Mouse (Mus musculus): ENCODE results near the gene Lrp4. TPM values are rescaled to one million over a fixed set of nuclear protein-coding genes. Genes with fewer than 3 reads are reported as not detected.
A peak's percentile ranks its signal among the peaks of the same experiment; 100 is the strongest.

Gene Lrp4
- polyA plus RNA-seq, 1 experiment from 2014 or later: 1.7 TPM

GRCm38 (mm10) chr2:91467613-91468012 is 10.3 kb downstream of the Lrp4 start:
- Histone ChIP-seq H3K4me1 (ENCODE audit: control insufficient read depth, low read depth, low read length) (no peaks in the 10 kb centered on the region), H3K27me3 (ENCODE audit: control insufficient read depth, insufficient read depth, low read depth, low read length) (no peaks in the 10 kb centered on the region), H3K36me3 (ENCODE audit: control insufficient read depth, insufficient read depth) (no peaks in the 10 kb centered on the region), H3K9me3 (replicated peaks; ENCODE audit: control insufficient read depth, low read length) (no peaks in the 10 kb centered on the region), H3K4me3 (ENCODE audit: low read depth, low read length) (no peak overlapping the region), H3K4me2 (ENCODE audit: low read depth, low read length) (no peak overlapping the region), H3K27ac (ENCODE audit: low read length) (no peak overlapping the region), H3K9ac (ENCODE audit: low read depth, low read length) (no peak overlapping the region)
- 66% methylated on average over 8 of the region's 8 CpGs for WGBS (ENCODE audit: insufficient replicate concordance)
- ATAC-seq (ENCODE audit: low read depth): no peak

- Histone ChIP-seq H3K36me3 (ENCODE audit: control insufficient read depth, insufficient read depth) (no peaks in the 10 kb centered on the region; the same call in 1 of the 2 replicates), H3K4me3 (ENCODE audit: low read depth, low read length) (no peak overlapping the region), H3K4me2 (ENCODE audit: low read depth, low read length) (no peak overlapping the region), H3K27me3 (ENCODE audit: control insufficient read depth, insufficient read depth, low read depth, low read length) (no peaks in the 10 kb centered on the region), H3K27ac (ENCODE audit: low read length) (no peak overlapping the region), H3K9me3 (replicated peaks; ENCODE audit: control insufficient read depth, low read length) (no peaks in the 10 kb centered on the region), H3K4me1 (ENCODE audit: control insufficient read depth, low read depth, low read length) (no peaks in the 10 kb centered on the region), H3K9ac (ENCODE audit: low read depth, low read length) (no peak overlapping the region)
- WGBS (ENCODE audit: insufficient replicate concordance): 48% methylated on average over 7 of the region's 7 CpGs
- ATAC-seq (ENCODE audit: low read depth): no peak
Measured at GRCm38 (mm10) chr2:91470055-91470647, 12.8 kb downstream of the Lrp4 start.

GRCm38 (mm10) chr2:91474358-91474757 is 17.0 kb downstream of the Lrp4 start:
- Histone ChIP-seq H3K36me3 (ENCODE audit: control insufficient read depth, insufficient read depth) (no peaks in the 10 kb centered on the region; the same call in 1 of the 2 replicates), H3K4me2 (ENCODE audit: low read depth, low read length) (no peak overlapping the region), H3K9ac (ENCODE audit: low read depth, low read length) (no peak overlapping the region), H3K9me3 (replicated peaks; ENCODE audit: control insufficient read depth, low read length) (no peaks in the 10 kb centered on the region), H3K27ac (ENCODE audit: low read length) (no peak overlapping the region), H3K4me3 (ENCODE audit: low read depth, low read length) (no peak overlapping the region), H3K4me1 (ENCODE audit: control insufficient read depth, low read depth, low read length) (no peaks in the 10 kb centered on the region), H3K27me3 (ENCODE audit: control insufficient read depth, insufficient read depth, low read depth, low read length) (no peaks in the 10 kb centered on the region)
- ATAC-seq (ENCODE audit: low read depth): 0 out of 2 replicates have a peak, but pooled peaks have one; percentile 24
- 62% methylated on average over 12 of the region's 12 CpGs for WGBS (ENCODE audit: insufficient replicate concordance)

GRCm38 (mm10) chr2:91475791-91476190 is 18.5 kb downstream of the Lrp4 start:
- Histone ChIP-seq H3K4me3 (ENCODE audit: low read depth, low read length) (no peak overlapping the region), H3K9me3 (replicated peaks; ENCODE audit: control insufficient read depth, low read length) (no peaks in the 10 kb centered on the region), H3K4me2 (ENCODE audit: low read depth, low read length) (no peak overlapping the region), H3K9ac (ENCODE audit: low read depth, low read length) (no peak overlapping the region), H3K27me3 (ENCODE audit: control insufficient read depth, insufficient read depth, low read depth, low read length) (no peaks in the 10 kb centered on the region), H3K4me1 (ENCODE audit: control insufficient read depth, low read depth, low read length) (no peaks in the 10 kb centered on the region), H3K27ac (ENCODE audit: low read length) (no peak overlapping the region), H3K36me3 (ENCODE audit: control insufficient read depth, insufficient read depth) (no peaks in the 10 kb centered on the region; the same call in 1 of the 2 replicates)
- no peak for ATAC-seq (ENCODE audit: low read depth)
- WGBS (ENCODE audit: insufficient replicate concordance): 51% methylated on average over 7 of the region's 7 CpGs

GRCm38 (mm10) chr2:91476251-91476661 is 18.9 kb downstream of the Lrp4 start:
- Histone ChIP-seq H3K27me3 (ENCODE audit: control insufficient read depth, insufficient read depth, low read depth, low read length) (no peaks in the 10 kb centered on the region), H3K4me2 (ENCODE audit: low read depth, low read length) (no peak overlapping the region), H3K4me1 (ENCODE audit: control insufficient read depth, low read depth, low read length) (no peaks in the 10 kb centered on the region), H3K27ac (ENCODE audit: low read length) (no peak overlapping the region), H3K4me3 (ENCODE audit: low read depth, low read length) (0 out of 2 replicates have a peak overlapping the region, but pooled peaks have one; percentile 16), H3K9ac (ENCODE audit: low read depth, low read length) (no peak overlapping the region), H3K9me3 (replicated peaks; ENCODE audit: control insufficient read depth, low read length) (no peaks in the 10 kb centered on the region), H3K36me3 (ENCODE audit: control insufficient read depth, insufficient read depth) (no peaks in the 10 kb centered on the region; the same call in 1 of the 2 replicates)
- WGBS (ENCODE audit: insufficient replicate concordance): 16% methylated on average over 17 of the region's 17 CpGs
- no peak for ATAC-seq (ENCODE audit: low read depth)

- Histone ChIP-seq H3K9ac (ENCODE audit: low read depth, low read length) (no peak overlapping the region), H3K4me3 (ENCODE audit: low read depth, low read length) (no peak overlapping the region), H3K9me3 (replicated peaks; ENCODE audit: control insufficient read depth, low read length) (no peaks in the 10 kb centered on the region), H3K36me3 (ENCODE audit: control insufficient read depth, insufficient read depth) (no peaks in the 10 kb centered on the region; the same call in 1 of the 2 replicates), H3K27me3 (ENCODE audit: control insufficient read depth, insufficient read depth, low read depth, low read length) (no peaks in the 10 kb centered on the region), H3K27ac (ENCODE audit: low read length) (no peak overlapping the region), H3K4me1 (ENCODE audit: control insufficient read depth, low read depth, low read length) (no peaks in the 10 kb centered on the region), H3K4me2 (ENCODE audit: low read depth, low read length) (peak overlapping the region; percentile 20; the same call in 1 of the 2 replicates)
- WGBS (ENCODE audit: insufficient replicate concordance): 69% methylated on average over 7 of the region's 7 CpGs
- ATAC-seq (ENCODE audit: low read depth): no peak
Measured at GRCm38 (mm10) chr2:91476841-91477240, 19.5 kb downstream of the Lrp4 start.

GRCm38 (mm10) chr2:91480399-91480801 is 23.1 kb downstream of the Lrp4 start:
- Histone ChIP-seq H3K4me1 (ENCODE audit: control insufficient read depth, low read depth, low read length) (no peaks in the 10 kb centered on the region), H3K36me3 (ENCODE audit: control insufficient read depth, insufficient read depth) (no peaks in the 10 kb centered on the region), H3K27me3 (ENCODE audit: control insufficient read depth, insufficient read depth, low read depth, low read length) (no peaks in the 10 kb centered on the region), H3K4me2 (ENCODE audit: low read depth, low read length) (no peak overlapping the region), H3K4me3 (ENCODE audit: low read depth, low read length) (no peak overlapping the region), H3K27ac (ENCODE audit: low read length) (no peak overlapping the region), H3K9me3 (replicated peaks; ENCODE audit: control insufficient read depth, low read length) (no peaks in the 10 kb centered on the region), H3K9ac (ENCODE audit: low read depth, low read length) (no peak overlapping the region)
- 90% methylated on average over 9 of the region's 9 CpGs for whole genome bisulfite sequencing (ENCODE audit: insufficient replicate concordance)
- ATAC-seq (ENCODE audit: low read depth): no peak

- H3K4me2 ChIP-seq (ENCODE audit: low read depth, low read length): no peak overlapping the region
- ATAC-seq (ENCODE audit: low read depth): no peak
- no peaks in the 10 kb centered on the region for H3K4me1 ChIP-seq (ENCODE audit: control insufficient read depth, low read depth, low read length)
- no peaks in the 10 kb centered on the region for H3K36me3 ChIP-seq (ENCODE audit: control insufficient read depth, insufficient read depth)
- H3K27me3 ChIP-seq (ENCODE audit: control insufficient read depth, insufficient read depth, low read depth, low read length): no peaks in the 10 kb centered on the region
- no peak overlapping the region for H3K4me3 ChIP-seq (ENCODE audit: low read depth, low read length)
- H3K27ac ChIP-seq (ENCODE audit: low read length): no peak overlapping the region
- no peak overlapping the region for H3K9ac ChIP-seq (ENCODE audit: low read depth, low read length)
- WGBS (ENCODE audit: insufficient replicate concordance): 46% methylated on average over 6 of the region's 6 CpGs
- H3K9me3 ChIP-seq (replicated peaks; ENCODE audit: control insufficient read depth, low read length): no peaks in the 10 kb centered on the region
Measured at GRCm38 (mm10) chr2:91480805-91481514, 23.6 kb downstream of the Lrp4 start.

GRCm38 (mm10) chr2:91484698-91485097 is 27.4 kb downstream of the Lrp4 start:
- 33% methylated on average over 4 of the region's 4 CpGs for WGBS (ENCODE audit: insufficient replicate concordance)
- no peaks in the 10 kb centered on the region for H3K27me3 ChIP-seq (ENCODE audit: control insufficient read depth, insufficient read depth, low read depth, low read length)
- H3K36me3 ChIP-seq (ENCODE audit: control insufficient read depth, insufficient read depth): no peaks in the 10 kb centered on the region
- no peak overlapping the region for H3K4me2 ChIP-seq (ENCODE audit: low read depth, low read length)
- no peak for ATAC-seq (ENCODE audit: low read depth)
- H3K27ac ChIP-seq (ENCODE audit: low read length): no peak overlapping the region
- no peaks in the 10 kb centered on the region for H3K9me3 ChIP-seq (replicated peaks; ENCODE audit: control insufficient read depth, low read length)
- H3K9ac ChIP-seq (ENCODE audit: low read depth, low read length): no peak overlapping the region
- no peak overlapping the region for H3K4me3 ChIP-seq (ENCODE audit: low read depth, low read length)
- no peaks in the 10 kb centered on the region for H3K4me1 ChIP-seq (ENCODE audit: control insufficient read depth, low read depth, low read length)
